Mouse (Mus musculus) cerebellum, postnatal 4 days (tissue): ENCODE measurements around the gene Zgrf1.

ENCODE experiments used
- DNase-seq, 2 experiments: peaks; one replicate each; pipeline ENCODE4 v3.0.0; 2022; ENCODE audit warnings: low spot score in 2 of 2, mixed read lengths in 1 of 2

Zgrf1 gene

GRCm38 (mm10) chr3:127558201-127558600 lies 4.9 kb downstream of the Zgrf1 start:
- no peak for DNase-seq

GRCm38 (mm10) chr3:127562974-127563373 lies 9.7 kb downstream of the Zgrf1 start:
- no peak for DNase-seq

GRCm38 (mm10) chr3:127565129-127565528 lies 11.8 kb downstream of the Zgrf1 start:
- DNase-seq, result no peak

- DNase-seq, result peak in 1 of 2 experiments; percentile 20
Observed at GRCm38 (mm10) chr3:127572557-127572956, 19.3 kb downstream of the Zgrf1 start.

GRCm38 (mm10) chr3:127597136-127597535 lies 43.8 kb downstream of the Zgrf1 start:
- no peak for DNase-seq

GRCm38 (mm10) chr3:127608109-127608508 lies 54.8 kb downstream of the Zgrf1 start:
- no peak for DNase-seq

- peak; percentile 61 to 78 for DNase-seq
Observed at GRCm38 (mm10) chr3:127625296-127625695, 72.0 kb downstream of the Zgrf1 start.

- no peak for DNase-seq
Observed at GRCm38 (mm10) chr3:127625701-127626399, 72.6 kb downstream of the Zgrf1 start.

GRCm38 (mm10) chr3:127626524-127626923 lies 73.2 kb downstream of the Zgrf1 start:
- DNase-seq, result no peak

GRCm38 (mm10) chr3:127627151-127627955 lies 74.1 kb downstream of the Zgrf1 start:
- DNase-seq, result no peak

GRCm38 (mm10) chr3:127627956-127628310 lies 74.6 kb downstream of the Zgrf1 start:
- no peak for DNase-seq

GRCm38 (mm10) chr3:127628311-127629184 lies 75.3 kb downstream of the Zgrf1 start:
- DNase-seq, result no peak

- no peak for DNase-seq
Observed at GRCm38 (mm10) chr3:127630190-127630589, 76.9 kb downstream of the Zgrf1 start.

GRCm38 (mm10) chr3:127630735-127631372 lies 77.6 kb downstream of the Zgrf1 start:
- no peak for DNase-seq

GRCm38 (mm10) chr3:127631582-127631981 lies 78.3 kb downstream of the Zgrf1 start:
- DNase-seq, result no peak

GRCm38 (mm10) chr3:127632531-127632930 lies 79.2 kb downstream of the Zgrf1 start:
- DNase-seq, result peak in 1 of 2 experiments; percentile 40

GRCm38 (mm10) chr3:127633080-127634032 lies 80.1 kb downstream of the Zgrf1 start, which contains the start of gene Neurog2:
TSS of gene Neurog2 (plus strand) at chr3:127633135.
- DNase-seq, result no peak

- peak; percentile 53 to 82 for DNase-seq
Observed at GRCm38 (mm10) chr3:127634101-127634983, 81.1 kb downstream of the Zgrf1 start.

- no peak for DNase-seq
Observed at GRCm38 (mm10) chr3:127634984-127635349, 81.7 kb downstream of the Zgrf1 start.
